Mouse (Mus musculus) embryonic facial prominence, embryonic 10.5 days (tissue): Measurements from ENCODE around the gene 2510039O18Rik. TPM values are rescaled to one million over a fixed set of nuclear protein-coding genes. Genes with fewer than 3 reads are reported as not detected.
A peak's percentile ranks its signal among the peaks of the same experiment; 100 is the strongest.

Experiments
- DNase-seq: peaks from one replicate; pipeline ENCODE4 v3.0.0-alpha.2; 2017; ENCODE audit warnings: low spot score
- H3K27ac ChIP-seq: fragments of 300-500 bp; sonication (generic); replicated peaks from 2 replicates; pipeline ENCODE4 v1.5.1; 2016; ENCODE audit warnings: mild to moderate bottlenecking
- H3K27me3 ChIP-seq: fragments of 300-500 bp; sonication (generic); replicated peaks from 2 replicates; pipeline ENCODE4 v1.6.1; 2016; ENCODE audit warnings: low read depth, mild to moderate bottlenecking; ENCODE audit not compliant: poor library complexity, severe bottlenecking
- H3K36me3 ChIP-seq: fragments of 300-500 bp; sonication (generic); replicated peaks from 2 replicates; pipeline ENCODE4 v1.6.1; 2016; ENCODE audit warnings: mild to moderate bottlenecking, moderate library complexity
- H3K4me1 ChIP-seq: fragments of 300-500 bp; sonication (generic); 2 replicates; pipeline ENCODE4 v1.6.1; 2016
- H3K4me3 ChIP-seq: fragments of 300-500 bp; sonication (generic); 2 replicates; pipeline ENCODE4 v1.5.1; 2016; ENCODE audit warnings: mild to moderate bottlenecking, moderate library complexity
- H3K9me3 ChIP-seq: fragments of 300-500 bp; sonication (generic); 2 replicates; pipeline ENCODE4 v1.6.1; 2016; ENCODE audit warnings: mild to moderate bottlenecking
- WGBS: fragments of 180-500 bp; shearing (Covaris S2); methylation state at CpG from one replicate; pipeline ENCODE4 v1.1.7; 2016; 5-methylcytosine and 5-hydroxymethylcytosine counted together
- polyA plus RNA-seq: library from polyadenylated mRNA; unstranded; fragments of >200 nt; fragmentation: Nextera tagmentation; extraction: Ambion mirVana; gene quantifications from 2 replicates; pipeline ENCODE4 v1.2.1, GENCODE M21; 2016

2510039O18Rik gene
- polyA plus RNA-seq, 1 experiment from 2014 or later, result 10.6 TPM

- Histone ChIP-seq H3K4me3 (no peak overlapping the region), H3K9me3 (no peaks in the 10 kb centered on the region), H3K27me3 (no peaks in the 10 kb centered on the region), H3K4me1 (peaks cover 6% of the 10 kb centered on the region; the same call in 1 of the 2 replicates), H3K36me3 (peaks cover 63% of the 10 kb centered on the region), H3K27ac (no peak overlapping the region)
- 45% methylated on average over 10 of the region's 10 CpGs for WGBS
- no peak for DNase-seq
These were observed 19.7 kb upstream of the 2510039O18Rik start for GRCm38 (mm10) chr4:147920973-147921372.

- H3K9me3 ChIP-seq, result no peaks in the 10 kb centered on the region
- no peak overlapping the region for H3K27ac ChIP-seq
- H3K4me1 ChIP-seq, result peaks cover 6% of the 10 kb centered on the region; the same call in 1 of the 2 replicates
- H3K4me3 ChIP-seq, result no peak overlapping the region
- H3K36me3 ChIP-seq, result peaks cover 54% of the 10 kb centered on the region
- H3K27me3 ChIP-seq, result no peaks in the 10 kb centered on the region
- DNase-seq, result no peak
- WGBS, result 77% methylated on average over 11 of the region's 11 CpGs
These were observed 18.4 kb upstream of the 2510039O18Rik start for GRCm38 (mm10) chr4:147922341-147922740.

GRCm38 (mm10) chr4:147927705-147928104, 13.0 kb upstream of the 2510039O18Rik start:
- DNase-seq, result peak; percentile 40
- H3K27me3 ChIP-seq, result no peaks in the 10 kb centered on the region
- H3K4me1 ChIP-seq, result peaks cover 14% of the 10 kb centered on the region
- no peak overlapping the region; the same call in 1 of the 2 replicates for H3K27ac ChIP-seq
- peaks cover 65% of the 10 kb centered on the region for H3K36me3 ChIP-seq
- WGBS, result 31% methylated on average over 8 of the region's 8 CpGs
- no peaks in the 10 kb centered on the region for H3K9me3 ChIP-seq
- 0 out of 2 replicates have a peak overlapping the region, but pooled peaks have one; percentile 18 for H3K4me3 ChIP-seq

- Histone ChIP-seq H3K4me3 (0 out of 2 replicates have a peak overlapping the region, but pooled peaks have one; percentile 18), H3K27me3 (no peaks in the 10 kb centered on the region), H3K9me3 (no peaks in the 10 kb centered on the region), H3K27ac (peak overlapping the region; percentile 48; the same call in 1 of the 2 replicates), H3K36me3 (peaks cover 61% of the 10 kb centered on the region), H3K4me1 (peaks cover 18% of the 10 kb centered on the region)
- WGBS, result 12% methylated on average over 9 of the region's 9 CpGs
- peak; percentile 50 for DNase-seq
These were observed 12.6 kb upstream of the 2510039O18Rik start for GRCm38 (mm10) chr4:147928136-147928535.

GRCm38 (mm10) chr4:147928540-147928939, 12.2 kb upstream of the 2510039O18Rik start:
- no peaks in the 10 kb centered on the region for H3K9me3 ChIP-seq
- peaks cover 56% of the 10 kb centered on the region for H3K36me3 ChIP-seq
- peak overlapping the region; percentile 48; the same call in 1 of the 2 replicates for H3K27ac ChIP-seq
- 74% methylated on average over 7 of the region's 7 CpGs for WGBS
- DNase-seq, result no peak
- H3K27me3 ChIP-seq, result no peaks in the 10 kb centered on the region
- peaks cover 22% of the 10 kb centered on the region for H3K4me1 ChIP-seq
- no peak overlapping the region for H3K4me3 ChIP-seq

GRCm38 (mm10) chr4:147930946-147931345, 9.7 kb upstream of the 2510039O18Rik start:
- peaks cover 45% of the 10 kb centered on the region for H3K4me1 ChIP-seq
- WGBS, result 95% methylated on average over 14 of the region's 14 CpGs
- H3K27ac ChIP-seq, result no peak overlapping the region
- no peak for DNase-seq
- H3K9me3 ChIP-seq, result no peaks in the 10 kb centered on the region
- no peak overlapping the region for H3K4me3 ChIP-seq
- H3K27me3 ChIP-seq, result no peaks in the 10 kb centered on the region
- peaks cover 36% of the 10 kb centered on the region for H3K36me3 ChIP-seq

GRCm38 (mm10) chr4:147934134-147934533, 6.6 kb upstream of the 2510039O18Rik start:
- no peak overlapping the region for H3K4me3 ChIP-seq
- H3K9me3 ChIP-seq, result no peaks in the 10 kb centered on the region
- 45% methylated on average over 3 of the region's 3 CpGs for WGBS
- no peaks in the 10 kb centered on the region; the same call in 1 of the 2 replicates for H3K27me3 ChIP-seq
- DNase-seq, result no peak
- peaks cover 30% of the 10 kb centered on the region for H3K36me3 ChIP-seq
- no peak overlapping the region for H3K27ac ChIP-seq
- H3K4me1 ChIP-seq, result peaks cover 58% of the 10 kb centered on the region

GRCm38 (mm10) chr4:147934611-147935010, 6.1 kb upstream of the 2510039O18Rik start:
- Histone ChIP-seq H3K4me1 (peaks cover 59% of the 10 kb centered on the region), H3K27me3 (no peaks in the 10 kb centered on the region; the same call in 1 of the 2 replicates), H3K36me3 (peaks cover 25% of the 10 kb centered on the region), H3K9me3 (no peaks in the 10 kb centered on the region), H3K4me3 (0 out of 2 replicates have a peak overlapping the region, but pooled peaks have one; percentile 3), H3K27ac (no peak overlapping the region)
- no peak for DNase-seq
- 80% methylated on average over 4 of the region's 4 CpGs for WGBS

- no peaks in the 10 kb centered on the region for H3K9me3 ChIP-seq
- H3K27ac ChIP-seq, result peak overlapping the region; percentile 89
- WGBS, result 22% methylated on average over 9 of the region's 9 CpGs
- no peaks in the 10 kb centered on the region; the same call in 1 of the 2 replicates for H3K27me3 ChIP-seq
- DNase-seq, result no peak
- H3K4me1 ChIP-seq, result peaks cover 68% of the 10 kb centered on the region
- H3K4me3 ChIP-seq, result peak overlapping the region; percentile 83
- H3K36me3 ChIP-seq, result peaks cover 13% of the 10 kb centered on the region
These were observed 4.8 kb upstream of the 2510039O18Rik start for GRCm38 (mm10) chr4:147935904-147936303.

GRCm38 (mm10) chr4:147936331-147936954, 4.3 kb upstream of the 2510039O18Rik start, which contains the start of gene Plod1:
Plod1 (minus strand) TSS chr4:147936767.
- peak; percentile 87 for DNase-seq
- under 1% methylated on average over 51 of the region's 51 CpGs for WGBS
- Histone ChIP-seq H3K27me3 (no peaks in the 10 kb centered on the region; the same call in 1 of the 2 replicates), H3K4me3 (peak within 1 kb of the TSS; percentile 83), H3K9me3 (no peaks in the 10 kb centered on the region), H3K4me1 (peaks cover 72% of the 10 kb centered on the region), H3K27ac (peak within 1 kb of the TSS; percentile 89), H3K36me3 (peaks cover 8% of the 10 kb centered on the region)

- Histone ChIP-seq H3K27ac (peak overlapping the region; percentile 89; the same call in 1 of the 2 replicates), H3K4me1 (peaks cover 78% of the 10 kb centered on the region), H3K27me3 (no peaks in the 10 kb centered on the region; the same call in 1 of the 2 replicates), H3K4me3 (peak overlapping the region; percentile 83), H3K9me3 (no peaks in the 10 kb centered on the region), H3K36me3 (0 out of 2 replicates have a peak, but pooled peaks cover 4% of the 10 kb centered on the region)
- no peak for DNase-seq
- 46% methylated on average over 3 of the region's 3 CpGs for whole genome bisulfite sequencing
These were observed 3.7 kb upstream of the 2510039O18Rik start for GRCm38 (mm10) chr4:147937021-147937420.

GRCm38 (mm10) chr4:147937486-147937885, 3.2 kb upstream of the 2510039O18Rik start:
- peak overlapping the region; percentile 83; the same call in 1 of the 2 replicates for H3K4me3 ChIP-seq
- H3K27ac ChIP-seq, result no peak overlapping the region
- H3K36me3 ChIP-seq, result no peaks in the 10 kb centered on the region
- DNase-seq, result no peak
- H3K27me3 ChIP-seq, result no peaks in the 10 kb centered on the region; the same call in 1 of the 2 replicates
- 58% methylated on average over 5 of the region's 5 CpGs for WGBS
- H3K9me3 ChIP-seq, result no peaks in the 10 kb centered on the region
- H3K4me1 ChIP-seq, result peaks cover 82% of the 10 kb centered on the region
